Mouse (Mus musculus) brain, embryonic 14.5 days (tissue): Measurements from ENCODE around the gene Rhod. TPM values are rescaled to one million over a fixed set of nuclear protein-coding genes. Genes with fewer than 3 reads are reported as not detected.

ENCODE experiments used
- DNase-seq: peaks from one replicate; pipeline ENCODE4 v3.0.0-alpha.2; 2011; ENCODE audit warnings: low read depth
- CTCF ChIP-seq: fragments of 200-500 bp; IDR thresholded peaks from 2 replicates; pipeline ENCODE4 v1.5.1; 2012; ENCODE audit warnings: inconsistent platforms, mild to moderate bottlenecking, moderate library complexity, borderline replicate concordance; ENCODE audit not compliant: insufficient read depth, insufficient read length; ENCODE audit errors: extremely low read depth
- POLR2A ChIP-seq: fragments of 200-500 bp; IDR thresholded peaks from 2 replicates; pipeline ENCODE4 v1.6.1; 2012; ENCODE audit warnings: mild to moderate bottlenecking, inconsistent platforms, borderline replicate concordance; ENCODE audit not compliant: poor library complexity, insufficient read depth, insufficient read length, severe bottlenecking; ENCODE audit errors: extremely low read depth
- polyA plus RNA-seq: library from polyadenylated mRNA; depleted of rRNA; stranded (reverse); fragments of >200 nt; gene quantifications from 2 replicates; pipeline ENCODE4 v1.2.3, GENCODE M21; 2012; rRNA removed

Gene Rhod
- polyA plus RNA-seq, 1 experiment = 4.2 TPM

GRCm38 (mm10) chr19:4397798-4398629 lies 41.2 kb downstream of the Rhod start, which contains the start of gene Kdm2a:
Kdm2a (minus strand) TSS chr19:4398285.
- TF ChIP-seq CTCF = no peak
- no peak for TF ChIP-seq POLR2A
- peak; percentile 46 for DNase-seq

GRCm38 (mm10) chr19:4396998-4397797 lies 42.0 kb downstream of the Rhod start:
- peak; percentile 100 for DNase-seq
- TF ChIP-seq POLR2A (peak; percentile 66), CTCF (no peak)

GRCm38 (mm10) chr19:4396081-4396997 lies 42.9 kb downstream of the Rhod start:
- TF ChIP-seq POLR2A (no peak), CTCF (no peak)

GRCm38 (mm10) chr19:4387276-4387675 lies 52.0 kb downstream of the Rhod start:
- TF ChIP-seq POLR2A (no peak), CTCF (no peak)
- no peak for DNase-seq

More at GRCm38 (mm10) chr19:4396081-4396997, 42.9 kb downstream of the Rhod start:
- DNase-seq = peak; percentile 34

GRCm38 (mm10) chr19:4385026-4385425 lies 54.2 kb downstream of the Rhod start:
- TF ChIP-seq CTCF (no peak), POLR2A (no peak)
- DNase-seq = no peak

GRCm38 (mm10) chr19:4384322-4384721 lies 54.9 kb downstream of the Rhod start:
- peak; percentile 29; the same call in 1 of the 2 replicates for TF ChIP-seq CTCF
- TF ChIP-seq POLR2A = no peak
- peak; percentile 14 for DNase-seq

- DNase-seq = no peak
- TF ChIP-seq POLR2A (no peak), CTCF (no peak)
These were observed 55.9 kb downstream of the Rhod start for GRCm38 (mm10) chr19:4383306-4383705.

GRCm38 (mm10) chr19:4382303-4382702 lies 56.9 kb downstream of the Rhod start:
- DNase-seq = peak; percentile 12

Other genes starting within 250 kb of the Rhod start
- 1.8 and 2.2 TPM in 2 replicates for gene Tbc1d10c, start 248.1 kb downstream of the Rhod start, polyA plus RNA-seq
- 426 and 472 TPM in 2 replicates for gene Ppp1ca, start 247.4 kb downstream of the Rhod start, polyA plus RNA-seq
- 32.7 and 49.1 TPM in 2 replicates for gene Rad9a, start 237.8 kb downstream of the Rhod start, polyA plus RNA-seq
- gene Clcf1, start 225.2 kb downstream of the Rhod start, polyA plus RNA-seq = 2.3 and 3.7 TPM in 2 replicates
- gene AC109138.7, start 225.1 kb downstream of the Rhod start, polyA plus RNA-seq = not detected in 2 replicates
- gene Pold4, start 207.5 kb downstream of the Rhod start, polyA plus RNA-seq = 23.6 and 36.5 TPM in 2 replicates
- 50.4 and 57.5 TPM in 2 replicates for gene Ssh3, start 170.3 kb downstream of the Rhod start, polyA plus RNA-seq
- gene Ankrd13d, start 156.3 kb downstream of the Rhod start, polyA plus RNA-seq = 53.4 and 54.2 TPM in 2 replicates
- gene Grk2, start 133.2 kb downstream of the Rhod start, polyA plus RNA-seq = 114 and 119 TPM in 2 replicates
- gene Kdm2a, start 41.1 kb downstream of the Rhod start, polyA plus RNA-seq = 86.9 and 88.9 TPM in 2 replicates
- gene Syt12, start 38.0 kb upstream of the Rhod start, polyA plus RNA-seq = 1.7 and 2.9 TPM in 2 replicates
- 0.08 TPM in 1 of 2 replicates, not detected in the other for gene 2010003K11Rik, start 59.2 kb upstream of the Rhod start, polyA plus RNA-seq
- 12.4 and 19.4 TPM in 2 replicates for gene Pcx, start 71.0 kb upstream of the Rhod start, polyA plus RNA-seq
- gene Lrfn4, start 176.2 kb upstream of the Rhod start, polyA plus RNA-seq = 90.3 and 98.5 TPM in 2 replicates
- 65.2 and 115 TPM in 2 replicates for gene Rce1, start 186.2 kb upstream of the Rhod start, polyA plus RNA-seq